Mouse (Mus musculus): ENCODE results near the gene Carnmt1. TPM values are rescaled to one million over a fixed set of nuclear protein-coding genes. Genes with fewer than 3 reads are reported as not detected.
"Not testable (repeated sequence)": the region's sequence is repeated elsewhere in the genome, so short reads cannot be mapped to it uniquely, and the experiment has no call there.

Gene Carnmt1
- polyA plus RNA-seq, 1 experiment from 2014 or later = 31.0 TPM

DNA sequence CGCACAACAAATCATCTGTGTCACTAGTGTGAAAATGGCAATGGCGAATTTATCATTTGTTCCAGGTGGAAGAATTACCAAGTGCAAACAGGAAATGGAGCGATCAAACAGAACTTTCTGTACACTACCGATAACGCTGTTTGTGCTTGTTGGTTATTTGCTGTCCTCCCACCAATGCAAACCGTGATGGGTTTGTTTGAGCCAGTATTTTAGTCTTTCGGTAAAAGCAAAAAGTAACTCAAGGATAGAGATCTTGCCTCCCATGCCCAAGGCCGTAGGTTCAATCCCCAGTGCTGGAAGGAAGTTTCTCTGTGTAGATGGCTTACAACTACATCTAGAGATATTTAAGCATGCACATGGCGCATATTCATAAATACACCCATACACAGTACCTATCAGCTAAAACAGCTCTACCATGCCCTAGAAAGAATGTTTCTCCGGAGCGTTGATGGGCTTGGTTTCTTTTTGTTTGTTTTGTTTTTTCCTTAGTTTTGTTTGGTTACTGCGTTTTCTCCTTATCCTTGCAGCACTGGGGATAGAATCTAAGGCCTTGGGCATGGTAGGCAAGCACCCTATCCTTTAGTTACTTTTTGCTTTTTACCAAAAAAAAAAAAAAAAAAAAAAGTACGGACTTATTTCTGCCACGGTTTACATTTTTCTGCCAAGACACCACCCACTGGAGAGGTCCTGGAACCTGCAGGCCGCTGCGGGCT lies 41.7 kb downstream of the Carnmt1 start:
- H3K4me2 ChIP-seq (replicated peaks; ENCODE audit: low read depth, low read length) = peak overlapping the region; percentile 47
- no peaks in the 10 kb centered on the region for H3K36me3 ChIP-seq (ENCODE audit: control insufficient read depth, insufficient read depth, low read length)
- H3K4me3 ChIP-seq (ENCODE audit: low read depth, low read length) = peak overlapping the region; percentile 92
- ATAC-seq (ENCODE audit: insufficient number of reproducible peaks, insufficient read depth, low FRiP score, low read depth) = no peak
- H3K4me1 ChIP-seq (ENCODE audit: control insufficient read depth, insufficient read depth, low read length) = peaks cover 8% of the 10 kb centered on the region; the same call in 1 of the 2 replicates
- H3K27ac ChIP-seq (ENCODE audit: low read length) = peak overlapping the region; percentile 91
- H3K27me3 ChIP-seq (ENCODE audit: control insufficient read depth, insufficient read depth, low read length) = no peaks in the 10 kb centered on the region
- 53% methylated on average over 16 of the region's 16 CpGs for WGBS
- no peaks in the 10 kb centered on the region for H3K9me3 ChIP-seq (ENCODE audit: control insufficient read depth, low read depth, low read length)
- H3K9ac ChIP-seq (replicated peaks; ENCODE audit: low read depth, low read length) = peak overlapping the region; percentile 80

DNA sequence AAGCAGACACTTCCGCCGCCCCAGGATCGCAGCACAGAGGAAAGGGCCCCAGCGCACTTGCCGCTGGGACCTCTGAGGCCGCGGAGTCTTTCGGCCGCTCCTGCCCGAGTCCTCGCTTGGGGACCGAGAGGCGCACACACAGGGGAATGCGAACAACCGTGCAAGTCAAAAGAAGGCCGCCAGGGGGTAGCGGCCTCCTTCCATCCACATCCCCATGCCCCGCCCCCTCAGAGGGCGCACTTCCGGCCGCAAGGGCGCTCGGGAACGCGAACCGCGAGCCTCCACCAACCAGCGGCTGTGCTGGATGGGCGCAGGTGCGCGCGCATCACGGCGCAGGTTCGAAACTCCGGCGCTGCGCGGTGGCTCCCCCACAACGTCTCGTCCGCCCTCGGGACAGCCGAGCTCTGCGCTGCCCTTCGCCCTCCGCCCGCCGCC lies 42.3 kb downstream of the Carnmt1 start, which contains the start of gene D030056L22Rik:
TSS of gene D030056L22Rik (plus strand) at position 328 of the 435 bp plus-strand sequence.
- WGBS = under 1% methylated on average over 49 of the region's 49 CpGs
- Histone ChIP-seq H3K4me2 (replicated peaks; ENCODE audit: low read depth, low read length) (peak within 1 kb of the TSS; percentile 88), H3K36me3 (ENCODE audit: control insufficient read depth, insufficient read depth, low read length) (no peaks in the 10 kb centered on the region; the same call in 1 of the 2 replicates), H3K27me3 (ENCODE audit: control insufficient read depth, insufficient read depth, low read length) (no peaks in the 10 kb centered on the region), H3K4me3 (ENCODE audit: low read depth, low read length) (peak within 1 kb of the TSS; percentile 92), H3K9me3 (ENCODE audit: control insufficient read depth, low read depth, low read length) (no peaks in the 10 kb centered on the region), H3K9ac (replicated peaks; ENCODE audit: low read depth, low read length) (peak within 1 kb of the TSS; percentile 80), H3K27ac (ENCODE audit: low read length) (peak within 1 kb of the TSS; percentile 91), H3K4me1 (ENCODE audit: control insufficient read depth, insufficient read depth, low read length) (peaks cover 8% of the 10 kb centered on the region; the same call in 1 of the 2 replicates)
- ATAC-seq (ENCODE audit: insufficient number of reproducible peaks, insufficient read depth, low FRiP score, low read depth) = peak; percentile 98

DNA sequence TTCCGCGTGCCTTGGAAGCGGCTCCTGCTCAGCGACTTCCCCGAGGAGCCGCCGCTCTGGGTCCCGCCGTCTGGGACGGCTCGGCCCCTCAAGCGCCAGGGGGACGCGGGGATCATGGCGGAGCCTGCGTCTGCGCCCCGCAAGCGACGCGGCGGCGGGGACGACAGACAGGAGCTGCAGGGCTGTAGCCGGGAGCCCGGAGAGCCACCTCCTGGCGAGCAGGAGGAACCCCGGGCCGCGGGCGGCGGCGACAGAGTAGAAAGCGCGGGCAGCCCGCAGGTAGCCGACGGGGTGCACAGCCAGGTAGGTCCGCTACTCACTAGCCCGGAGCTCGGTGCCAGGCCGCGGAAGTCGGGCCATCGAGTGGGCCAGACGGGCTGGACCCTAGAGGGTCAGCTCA lies 42.8 kb downstream of the Carnmt1 start:
- H3K27me3 ChIP-seq (ENCODE audit: control insufficient read depth, insufficient read depth, low read length); H3K36me3 ChIP-seq (ENCODE audit: control insufficient read depth, insufficient read depth, low read length); H3K9me3 ChIP-seq (ENCODE audit: control insufficient read depth, low read depth, low read length); H3K4me1 ChIP-seq (ENCODE audit: control insufficient read depth, insufficient read depth, low read length): not testable (repeated sequence)
- Histone ChIP-seq H3K27ac (ENCODE audit: low read length) (peak overlapping the region; percentile 55), H3K4me2 (replicated peaks; ENCODE audit: low read depth, low read length) (peak overlapping the region; percentile 88), H3K4me3 (ENCODE audit: low read depth, low read length) (peak overlapping the region; percentile 92), H3K9ac (replicated peaks; ENCODE audit: low read depth, low read length) (peak overlapping the region; percentile 80)
- under 1% methylated on average over 42 of the region's 46 CpGs for WGBS
- ATAC-seq (ENCODE audit: insufficient number of reproducible peaks, insufficient read depth, low FRiP score, low read depth) = peak; percentile 57

DNA sequence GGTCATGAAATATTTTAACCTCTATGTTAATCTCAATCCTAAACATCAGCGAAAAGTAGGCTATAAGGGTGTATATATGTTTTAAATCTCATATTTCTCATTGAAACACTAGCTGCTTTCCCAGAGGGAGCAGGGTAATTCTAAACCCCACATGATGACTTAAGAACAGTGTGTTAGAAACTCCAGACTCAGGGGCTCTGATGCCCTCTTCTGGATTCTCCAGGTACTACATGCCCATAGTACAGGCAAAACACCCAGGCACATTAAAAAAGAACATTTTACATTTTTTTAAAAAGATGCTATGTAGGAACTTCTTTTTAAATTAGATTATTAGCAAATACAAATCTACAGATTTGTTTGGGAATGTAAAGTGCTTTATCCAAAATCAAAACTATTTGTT lies 45.8 kb downstream of the Carnmt1 start:
- Histone ChIP-seq H3K4me1 (ENCODE audit: control insufficient read depth, insufficient read depth, low read length) (peaks cover 8% of the 10 kb centered on the region; the same call in 1 of the 2 replicates), H3K27me3 (ENCODE audit: control insufficient read depth, insufficient read depth, low read length) (no peaks in the 10 kb centered on the region), H3K9ac (replicated peaks; ENCODE audit: low read depth, low read length) (no peak overlapping the region), H3K27ac (ENCODE audit: low read length) (no peak overlapping the region), H3K4me2 (replicated peaks; ENCODE audit: low read depth, low read length) (no peak overlapping the region), H3K36me3 (ENCODE audit: control insufficient read depth, insufficient read depth, low read length) (peaks cover 5% of the 10 kb centered on the region; the same call in 1 of the 2 replicates), H3K4me3 (ENCODE audit: low read depth, low read length) (no peak overlapping the region), H3K9me3 (ENCODE audit: control insufficient read depth, low read depth, low read length) (no peaks in the 10 kb centered on the region)
- ATAC-seq (ENCODE audit: insufficient number of reproducible peaks, insufficient read depth, low FRiP score, low read depth) = no peak
- WGBS = 25% methylated on average over 1 of the region's 1 CpGs

DNA sequence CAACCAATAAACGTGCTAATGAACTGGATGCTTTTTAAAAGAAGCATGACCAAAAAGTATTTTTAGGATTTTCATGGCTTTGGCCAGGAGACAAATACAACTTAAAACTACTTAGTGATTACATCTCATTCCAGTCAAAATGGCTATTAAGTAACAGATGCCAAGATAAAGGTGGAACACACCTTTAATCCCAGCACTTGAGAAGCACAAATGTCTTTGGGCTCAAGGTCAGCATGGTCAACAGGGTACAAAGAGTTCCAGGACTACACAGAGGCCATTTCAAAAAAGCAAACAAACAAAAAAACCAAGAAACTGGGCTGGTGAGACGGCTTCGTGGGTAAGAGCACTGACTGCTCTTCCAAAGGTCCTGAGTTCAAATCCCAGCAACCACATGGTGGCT lies 49.8 kb downstream of the Carnmt1 start:
- WGBS = 87% methylated on average over 3 of the region's 3 CpGs
- no peaks in the 10 kb centered on the region for H3K27me3 ChIP-seq (ENCODE audit: control insufficient read depth, insufficient read depth, low read length)
- H3K9me3 ChIP-seq (ENCODE audit: control insufficient read depth, low read depth, low read length) = no peaks in the 10 kb centered on the region
- H3K9ac ChIP-seq (replicated peaks; ENCODE audit: low read depth, low read length) = no peak overlapping the region
- H3K4me1 ChIP-seq (ENCODE audit: control insufficient read depth, insufficient read depth, low read length) = no peaks in the 10 kb centered on the region
- no peak overlapping the region for H3K4me3 ChIP-seq (ENCODE audit: low read depth, low read length)
- H3K36me3 ChIP-seq (ENCODE audit: control insufficient read depth, insufficient read depth, low read length) = peaks cover 5% of the 10 kb centered on the region; the same call in 1 of the 2 replicates
- no peak overlapping the region for H3K4me2 ChIP-seq (replicated peaks; ENCODE audit: low read depth, low read length)
- ATAC-seq (ENCODE audit: insufficient number of reproducible peaks, insufficient read depth, low FRiP score, low read depth) = no peak
- H3K27ac ChIP-seq (ENCODE audit: low read length) = no peak overlapping the region

DNA sequence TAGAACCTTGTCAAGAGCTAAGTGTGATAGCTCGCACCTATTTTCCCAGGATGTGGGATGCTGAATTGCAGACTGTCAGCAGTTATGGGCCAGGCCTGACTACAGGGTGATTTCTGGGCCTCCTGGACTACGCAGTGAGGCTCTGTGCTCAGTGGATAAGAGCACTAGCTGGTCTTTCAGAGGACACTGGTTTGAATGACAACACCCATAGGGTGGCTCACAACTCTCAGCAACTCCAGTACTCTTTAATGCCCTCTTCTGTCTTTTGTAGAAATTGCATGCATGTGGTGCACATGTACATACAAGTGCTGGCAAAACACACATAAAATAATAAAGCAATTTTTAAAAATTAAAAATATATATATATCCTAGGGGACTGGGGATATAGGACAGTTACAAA lies 54.6 kb downstream of the Carnmt1 start:
- H3K9ac ChIP-seq (replicated peaks; ENCODE audit: low read depth, low read length) = no peak overlapping the region
- H3K27me3 ChIP-seq (ENCODE audit: control insufficient read depth, insufficient read depth, low read length) = no peaks in the 10 kb centered on the region
- H3K27ac ChIP-seq (ENCODE audit: low read length) = no peak overlapping the region
- no peaks in the 10 kb centered on the region for H3K36me3 ChIP-seq (ENCODE audit: control insufficient read depth, insufficient read depth, low read length)
- no peaks in the 10 kb centered on the region for H3K4me1 ChIP-seq (ENCODE audit: control insufficient read depth, insufficient read depth, low read length)
- 92% methylated on average over 2 of the region's 2 CpGs for WGBS
- no peak overlapping the region for H3K4me3 ChIP-seq (ENCODE audit: low read depth, low read length)
- H3K9me3 ChIP-seq (ENCODE audit: control insufficient read depth, low read depth, low read length) = no peaks in the 10 kb centered on the region
- H3K4me2 ChIP-seq (replicated peaks; ENCODE audit: low read depth, low read length) = no peak overlapping the region
- ATAC-seq (ENCODE audit: insufficient number of reproducible peaks, insufficient read depth, low FRiP score, low read depth) = no peak

DNA sequence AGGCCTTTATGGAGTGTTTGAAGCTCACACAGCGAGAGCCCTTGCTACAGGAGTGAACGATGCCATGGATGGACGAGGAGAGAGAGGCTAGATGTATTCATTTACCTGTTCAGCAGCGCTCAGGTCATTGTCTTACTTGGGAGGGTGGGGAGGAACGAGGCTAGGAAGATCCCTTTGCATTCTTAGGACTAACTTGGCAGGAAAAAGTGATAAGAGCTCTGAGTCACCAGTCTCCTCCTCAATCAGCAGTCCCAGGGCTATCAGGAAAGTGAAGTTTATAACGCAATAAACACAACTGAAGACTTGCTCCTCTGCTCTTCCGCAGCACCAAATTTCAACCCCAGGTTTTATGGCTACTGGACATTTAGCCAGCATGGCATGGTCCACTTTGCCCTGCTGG lies 59.7 kb downstream of the Carnmt1 start:
- Histone ChIP-seq H3K4me2 (replicated peaks; ENCODE audit: low read depth, low read length) (no peak overlapping the region), H3K9me3 (ENCODE audit: control insufficient read depth, low read depth, low read length) (no peaks in the 10 kb centered on the region), H3K27me3 (ENCODE audit: control insufficient read depth, insufficient read depth, low read length) (no peaks in the 10 kb centered on the region), H3K4me3 (ENCODE audit: low read depth, low read length) (no peak overlapping the region), H3K4me1 (ENCODE audit: control insufficient read depth, insufficient read depth, low read length) (no peaks in the 10 kb centered on the region), H3K27ac (ENCODE audit: low read length) (no peak overlapping the region), H3K9ac (replicated peaks; ENCODE audit: low read depth, low read length) (no peak overlapping the region), H3K36me3 (ENCODE audit: control insufficient read depth, insufficient read depth, low read length) (no peaks in the 10 kb centered on the region)
- no peak for ATAC-seq (ENCODE audit: insufficient number of reproducible peaks, insufficient read depth, low FRiP score, low read depth)
- WGBS = 61% methylated on average over 7 of the region's 7 CpGs

DNA sequence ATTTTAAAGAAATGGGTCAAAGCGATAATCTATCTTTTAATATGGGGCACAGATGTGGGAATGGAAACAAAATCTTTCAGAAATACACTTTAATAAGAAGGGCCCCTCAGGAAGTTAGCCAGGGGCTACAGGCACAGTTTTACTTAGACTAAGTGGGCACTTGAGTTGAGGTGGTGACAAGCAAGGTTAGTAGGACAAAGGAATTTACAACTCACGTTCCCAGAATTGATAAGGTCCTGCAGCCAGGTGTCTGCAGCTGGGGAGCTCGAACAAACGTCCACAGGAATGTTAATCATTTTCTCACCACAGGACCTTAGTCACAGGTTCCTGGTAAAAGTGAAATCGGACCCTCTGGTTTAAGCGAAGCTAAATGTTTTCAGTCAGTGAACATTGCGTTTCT lies 60.5 kb downstream of the Carnmt1 start:
- Histone ChIP-seq H3K4me3 (ENCODE audit: low read depth, low read length) (no peak overlapping the region), H3K9me3 (ENCODE audit: control insufficient read depth, low read depth, low read length) (no peaks in the 10 kb centered on the region), H3K4me2 (replicated peaks; ENCODE audit: low read depth, low read length) (no peak overlapping the region), H3K36me3 (ENCODE audit: control insufficient read depth, insufficient read depth, low read length) (no peaks in the 10 kb centered on the region), H3K27me3 (ENCODE audit: control insufficient read depth, insufficient read depth, low read length) (no peaks in the 10 kb centered on the region), H3K9ac (replicated peaks; ENCODE audit: low read depth, low read length) (no peak overlapping the region), H3K27ac (ENCODE audit: low read length) (no peak overlapping the region), H3K4me1 (ENCODE audit: control insufficient read depth, insufficient read depth, low read length) (no peaks in the 10 kb centered on the region)
- 25% methylated on average over 7 of the region's 7 CpGs for WGBS
- ATAC-seq (ENCODE audit: insufficient number of reproducible peaks, insufficient read depth, low FRiP score, low read depth) = no peak

Data from stomach, embryonic 14.5 days (tissue).